Mouse (Mus musculus) bone marrow macrophage, adult 2 months (primary cell): ENCODE measurements around the gene Enpp7. TPM values are rescaled to one million over a fixed set of nuclear protein-coding genes. Genes with fewer than 3 reads are reported as not detected.

Experiments used
- H3K27ac ChIP-seq: 2 replicates; pipeline ENCODE4 v1.5.1; 2012; ENCODE audit warnings: low read depth, low read length; ENCODE audit not compliant: insufficient read depth
- H3K4me1 ChIP-seq: 2 replicates; pipeline ENCODE4 v1.6.1; 2012; ENCODE audit warnings: low read length; ENCODE audit not compliant: control insufficient read depth, insufficient read depth
- H3K4me3 ChIP-seq: 2 replicates; pipeline ENCODE4 v1.5.1; 2012; ENCODE audit warnings: mild to moderate bottlenecking, low read length, moderate library complexity; ENCODE audit not compliant: insufficient read depth
- CTCF ChIP-seq: IDR thresholded peaks from 2 replicates; pipeline ENCODE4 v1.5.1; 2012; ENCODE audit warnings: low read depth, mild to moderate bottlenecking, low read length, moderate library complexity
- POLR2A ChIP-seq: IDR thresholded peaks from 2 replicates; pipeline ENCODE4 v1.6.1; 2012; ENCODE audit warnings: mild to moderate bottlenecking, low read depth, low read length, borderline replicate concordance
- polyA plus RNA-seq: library from polyadenylated mRNA; stranded (reverse); fragments of >200 nt; gene quantifications from 2 replicates; pipeline ENCODE4 v1.2.4, GENCODE M21; 2012; ENCODE audit not compliant: missing spikeins, insufficient read depth, insufficient read length

The Enpp7 gene
- polyA plus RNA-seq, 1 experiment: not detected

GRCm38 (mm10) chr11:119033874-119034558 lies 46.0 kb downstream of the Enpp7 start:
- Histone ChIP-seq H3K4me1 (no peaks in the 10 kb centered on the region), H3K27ac (no peak overlapping the region), H3K4me3 (no peak overlapping the region)
- TF ChIP-seq POLR2A (no peak), CTCF (peak; percentile 76)

GRCm38 (mm10) chr11:119034635-119035034 lies 46.6 kb downstream of the Enpp7 start:
- Histone ChIP-seq H3K27ac (no peak overlapping the region), H3K4me1 (peaks cover 4% of the 10 kb centered on the region), H3K4me3 (no peak overlapping the region)
- no peak for TF ChIP-seq CTCF
- no peak for TF ChIP-seq POLR2A

GRCm38 (mm10) chr11:119035094-119035685 lies 47.2 kb downstream of the Enpp7 start:
- TF ChIP-seq CTCF (no peak), POLR2A (no peak)
- peaks cover 8% of the 10 kb centered on the region for H3K4me1 ChIP-seq
- H3K27ac ChIP-seq: no peak overlapping the region
- no peak overlapping the region for H3K4me3 ChIP-seq

GRCm38 (mm10) chr11:119035686-119036165 lies 47.7 kb downstream of the Enpp7 start:
- no peak overlapping the region for H3K4me3 ChIP-seq
- TF ChIP-seq CTCF: no peak
- TF ChIP-seq POLR2A: no peak
- peaks cover 8% of the 10 kb centered on the region for H3K4me1 ChIP-seq
- H3K27ac ChIP-seq: no peak overlapping the region

GRCm38 (mm10) chr11:119036447-119036846 lies 48.5 kb downstream of the Enpp7 start:
- TF ChIP-seq POLR2A: no peak
- no peak for TF ChIP-seq CTCF
- Histone ChIP-seq H3K4me3 (no peak overlapping the region), H3K4me1 (peaks cover 8% of the 10 kb centered on the region), H3K27ac (no peak overlapping the region)

- TF ChIP-seq POLR2A (no peak), CTCF (no peak)
- Histone ChIP-seq H3K4me1 (peaks cover 10% of the 10 kb centered on the region), H3K27ac (no peak overlapping the region), H3K4me3 (peak overlapping the region; percentile 38)
Observed at GRCm38 (mm10) chr11:119036934-119037779, 49.2 kb downstream of the Enpp7 start.

GRCm38 (mm10) chr11:119037780-119038401 lies 49.9 kb downstream of the Enpp7 start:
- Histone ChIP-seq H3K4me1 (peaks cover 12% of the 10 kb centered on the region), H3K4me3 (no peak overlapping the region), H3K27ac (no peak overlapping the region)
- TF ChIP-seq POLR2A (no peak), CTCF (no peak)

- TF ChIP-seq CTCF (no peak), POLR2A (no peak)
- Histone ChIP-seq H3K27ac (no peak overlapping the region), H3K4me1 (peaks cover 12% of the 10 kb centered on the region), H3K4me3 (no peak overlapping the region)
Observed at GRCm38 (mm10) chr11:119038744-119039484, 50.9 kb downstream of the Enpp7 start.

- H3K4me3 ChIP-seq: peak overlapping the region; percentile 63
- TF ChIP-seq CTCF (no peak), POLR2A (no peak)
- 0 out of 2 replicates have a peak overlapping the region, but pooled peaks have one; percentile 42 for H3K27ac ChIP-seq
- H3K4me1 ChIP-seq: peaks cover 12% of the 10 kb centered on the region
Observed at GRCm38 (mm10) chr11:119039732-119040512, 51.9 kb downstream of the Enpp7 start.
